Mouse (Mus musculus): ENCODE data around the gene Gm773. TPM values are rescaled to one million over a fixed set of nuclear protein-coding genes. Genes with fewer than 3 reads are reported as not detected.

The Gm773 gene
- polyA plus RNA-seq (2015; fragmentation: Nextera tagmentation; extraction: Ambion mirVana), result not detected in 2 replicates

DNA sequence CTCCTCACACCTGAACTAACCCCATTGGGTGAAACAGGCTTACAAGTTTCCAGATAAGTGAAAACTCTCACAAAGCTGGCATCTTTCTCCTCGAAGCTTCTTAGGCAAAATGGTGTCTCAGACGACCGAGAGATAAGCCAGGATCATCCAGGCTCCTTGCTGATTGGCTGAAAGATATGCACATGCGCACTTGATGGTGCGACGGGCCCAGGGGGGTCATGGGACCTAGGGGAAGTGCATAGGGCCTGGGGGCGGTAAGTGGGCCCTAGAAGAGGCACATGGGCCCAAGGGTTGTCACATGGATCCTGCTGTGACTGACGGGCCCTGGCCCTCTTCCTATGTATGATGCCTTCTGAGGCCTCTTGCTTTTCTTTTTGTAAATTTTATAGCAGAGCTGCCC, at the start of gene Gm773:
Gm773 (minus strand) TSS at position 111 of the 400 bp plus-strand sequence.

Other genes with a start within 250 kb of the Gm773 start
- 6.8 and 8.3 TPM in 2 replicates for gene 3830403N18Rik, start 76.3 kb downstream of the Gm773 start, polyA plus RNA-seq (2015; fragmentation: Nextera tagmentation; extraction: Ambion mirVana)
- gene Zfp449, start 133.5 kb upstream of the Gm773 start, polyA plus RNA-seq (2015; fragmentation: Nextera tagmentation; extraction: Ambion mirVana), result 5.4 and 6.2 TPM in 2 replicates
- gene Smim10l2a, start 161.7 kb upstream of the Gm773 start, polyA plus RNA-seq (2015; fragmentation: Nextera tagmentation; extraction: Ambion mirVana), result 0.75 and 0.76 TPM in 2 replicates
- 1.2 and 2.4 TPM in 2 replicates for gene Gm2174, start 235.1 kb upstream of the Gm773 start, polyA plus RNA-seq (2015; fragmentation: Nextera tagmentation; extraction: Ambion mirVana)
- gene Ints6l, start 242.0 kb upstream of the Gm773 start, polyA plus RNA-seq (2015; fragmentation: Nextera tagmentation; extraction: Ambion mirVana), result 21.2 and 23.7 TPM in 2 replicates

All from urinary bladder, postnatal 0 days (tissue).